18 mouse cellular contexts compared by ENCODE assay signal in the genomic region with DNA sequence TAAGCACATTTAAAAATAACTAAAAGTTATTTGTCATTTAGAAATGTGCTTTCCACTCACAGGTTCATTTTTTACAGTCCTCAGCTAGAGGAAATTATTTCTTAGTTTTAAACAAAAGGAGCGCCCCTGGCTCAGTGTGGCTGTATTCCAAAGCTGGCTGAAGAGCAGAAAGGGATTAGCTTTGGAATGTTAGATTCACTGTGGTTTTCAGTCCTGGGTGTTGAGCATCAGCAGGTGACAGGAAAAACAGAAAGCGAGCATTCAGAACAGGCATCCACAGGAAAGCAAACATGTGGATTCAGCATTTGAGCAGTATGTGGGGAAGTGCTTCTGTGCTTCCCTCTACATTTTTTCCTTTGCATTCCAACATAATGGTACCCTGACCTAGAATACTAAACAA. TPM values are rescaled to one million over a fixed set of nuclear protein-coding genes. Genes with fewer than 3 reads are reported as not detected.
"Had no signal": no experiment of that assay in that cellular context is flagged by ENCODE, and none has a peak within 500 bp of the region (broad histone marks: within the 10 kb centered on the region; RNA-seq: fewer than 3 reads in every experiment).

No protein-coding gene starts in this region.

- H3K9ac ChIP-seq: intestine, embryonic 15.5 days; limb, embryonic 12.5 days; liver, embryonic 13.5 days; neural tube, embryonic 15.5 days had no signal

- DNase-seq: kidney, adult 18-20 months; kidney, postnatal 14 days; layer of hippocampus, postnatal 36 days; liver; liver, embryonic 13.5 days; lung, adult 2 months; lung, postnatal 10 days; lung, postnatal 4 days; right cerebral cortex, adult 18-20 months; right cerebral cortex, postnatal 25 days; thymus, adult 18-20 months; thymus, postnatal 14 days had no signal

- ATAC-seq: intestine, embryonic 15.5 days had no signal

- H3K9me3 ChIP-seq: intestine, embryonic 15.5 days; limb, embryonic 12.5 days; liver, embryonic 13.5 days; neural tube, embryonic 15.5 days had no signal

- H3K27ac ChIP-seq: intestine, embryonic 15.5 days; limb, embryonic 12.5 days; liver, embryonic 13.5 days; neural tube, embryonic 15.5 days had no signal

- H3K27me3 ChIP-seq: intestine, embryonic 15.5 days; limb, embryonic 12.5 days; liver, embryonic 13.5 days; neural tube, embryonic 15.5 days had no signal

- H3K4me3 ChIP-seq: intestine, embryonic 15.5 days; limb, embryonic 12.5 days; liver, embryonic 13.5 days; myocyte; neural tube, embryonic 15.5 days had no signal

- H3K4me1 ChIP-seq: limb, embryonic 12.5 days; liver, embryonic 13.5 days; neural tube, embryonic 15.5 days had no signal

- H3K36me3 ChIP-seq: intestine, embryonic 15.5 days; limb, embryonic 12.5 days; liver, embryonic 13.5 days; neural tube, embryonic 15.5 days had no signal

- H3K4me2 ChIP-seq: intestine, embryonic 15.5 days; limb, embryonic 12.5 days; liver, embryonic 13.5 days; neural tube, embryonic 15.5 days had no signal

RNA-seq across cellular contexts. Expression of a gene that starts 10.2 kb away (rescaled TPM):
- total RNA-seq: megakaryocyte, adult 5-6 weeks had no signal

RNA-seq across cellular contexts. Expression of a gene that starts 58.8 kb away (rescaled TPM):
- total RNA-seq: megakaryocyte, adult 5-6 weeks had no signal
- polyA plus RNA-seq: myocyte; neural tube, embryonic 11.5 days had no signal
